Mouse (Mus musculus) limb, embryonic 11.5 days (tissue): Measurements from ENCODE around the gene C3. TPM values are rescaled to one million over a fixed set of nuclear protein-coding genes. Genes with fewer than 3 reads are reported as not detected.

Experiments used
- ATAC-seq: fragments of 200-750 bp; cut with Nextera tagmentation; 2 replicates; pipeline ENCODE4 v1.8.0; 2017; ENCODE audit warnings: low read depth; ENCODE audit not compliant: insufficient number of reproducible peaks, low FRiP score, low TSS enrichment
- DNase-seq: peaks from one replicate; pipeline ENCODE4 v3.0.0-alpha.2; 2015; ENCODE audit warnings: low spot score
- H3K27ac ChIP-seq: fragments of 300-500 bp; sonication (generic); replicated peaks from 2 replicates; pipeline ENCODE4 v1.5.1; 2014; ENCODE audit warnings: low read depth, mild to moderate bottlenecking, low read length
- H3K27me3 ChIP-seq: fragments of 300-500 bp; sonication (generic); 2 replicates; pipeline ENCODE4 v1.6.1; 2014; ENCODE audit warnings: mild to moderate bottlenecking, low read length, mixed read lengths; ENCODE audit not compliant: control insufficient read depth, insufficient read depth
- H3K36me3 ChIP-seq: fragments of 300-500 bp; sonication (generic); 2 replicates; pipeline ENCODE4 v1.6.1; 2014; ENCODE audit warnings: mild to moderate bottlenecking, low read length, moderate library complexity, mixed read lengths; ENCODE audit not compliant: control insufficient read depth, insufficient read depth
- H3K4me1 ChIP-seq: fragments of 300-500 bp; sonication (generic); 2 replicates; pipeline ENCODE4 v1.6.1; 2014; ENCODE audit warnings: low read length, mixed read lengths; ENCODE audit not compliant: control insufficient read depth, insufficient read depth
- H3K4me2 ChIP-seq: fragments of 300-500 bp; sonication (generic); 2 replicates; pipeline ENCODE4 v1.6.1; 2014; ENCODE audit warnings: low read depth, mild to moderate bottlenecking, moderate library complexity; ENCODE audit not compliant: severe bottlenecking
- H3K4me3 ChIP-seq: fragments of 300-500 bp; sonication (generic); 2 replicates; pipeline ENCODE4 v1.5.1; 2014; ENCODE audit warnings: low read depth, low read length
- H3K9ac ChIP-seq: fragments of 300-500 bp; sonication (generic); 2 replicates; pipeline ENCODE4 v1.6.1; 2014; ENCODE audit warnings: mild to moderate bottlenecking, low read length
- H3K9me3 ChIP-seq: fragments of 300-500 bp; sonication (generic); 2 replicates; pipeline ENCODE4 v1.6.1; 2016; ENCODE audit warnings: low read length; ENCODE audit not compliant: control insufficient read depth
- WGBS: fragments of 180-500 bp; shearing (Covaris S2); extraction: QIAGEN DNeasy Blood & Tissue Kit; methylation state at CpG from one replicate; pipeline ENCODE4 v1.1.7; 2014; 5-methylcytosine and 5-hydroxymethylcytosine counted together
- polyA plus RNA-seq: library from polyadenylated mRNA; unstranded; fragments of >200 nt; fragmentation: Nextera tagmentation; extraction: Ambion mirVana; gene quantifications from 2 replicates; pipeline ENCODE4 v1.2.1, GENCODE M21; 2014

C3 gene
- polyA plus RNA-seq, 1 experiment from 2014 or later: 0.21 TPM

DNA sequence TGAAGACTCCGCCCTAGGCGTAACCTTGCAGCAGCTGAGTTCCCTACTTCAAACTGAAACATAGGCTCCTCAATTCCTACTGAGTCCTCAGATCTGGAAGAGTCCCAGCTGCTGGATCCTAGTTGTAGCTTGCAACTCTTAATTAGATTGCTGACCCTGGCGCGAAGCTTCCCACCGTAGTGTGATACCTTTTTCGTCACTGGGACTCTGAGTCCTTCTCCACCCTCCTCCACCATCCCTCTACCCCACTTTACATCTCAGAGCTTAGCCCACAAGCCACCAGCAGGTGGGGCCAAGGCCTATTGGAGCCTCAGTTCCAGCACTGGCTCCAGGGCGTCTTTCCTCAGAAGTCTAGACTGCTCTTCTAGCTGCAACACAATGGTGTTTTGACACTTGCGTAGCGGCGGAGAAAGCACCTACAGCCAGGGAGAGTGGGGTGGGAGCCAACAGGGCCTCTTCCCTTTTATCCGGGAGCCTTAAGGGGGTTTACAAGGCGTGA lies 20.3 kb upstream of the C3 start, which contains the start of gene Gpr108:
Gene Gpr108, minus strand, starts transcription at position 246 of the 499 bp plus-strand sequence.
- Histone ChIP-seq H3K27me3 (no peaks in the 10 kb centered on the region), H3K4me1 (0 out of 2 replicates have a peak, but pooled peaks cover 10% of the 10 kb centered on the region), H3K4me2 (peak within 1 kb of the TSS; percentile 78), H3K4me3 (peak within 1 kb of the TSS; percentile 76), H3K9ac (peak within 1 kb of the TSS; percentile 71), H3K36me3 (peaks cover 3% of the 10 kb centered on the region; the same call in 1 of the 2 replicates), H3K9me3 (no peaks in the 10 kb centered on the region), H3K27ac (peak within 1 kb of the TSS; percentile 82)
- WGBS: under 1% methylated on average over 12 of the region's 12 CpGs
- ATAC-seq: peak; percentile 41
- peak; percentile 84 for DNase-seq

DNA sequence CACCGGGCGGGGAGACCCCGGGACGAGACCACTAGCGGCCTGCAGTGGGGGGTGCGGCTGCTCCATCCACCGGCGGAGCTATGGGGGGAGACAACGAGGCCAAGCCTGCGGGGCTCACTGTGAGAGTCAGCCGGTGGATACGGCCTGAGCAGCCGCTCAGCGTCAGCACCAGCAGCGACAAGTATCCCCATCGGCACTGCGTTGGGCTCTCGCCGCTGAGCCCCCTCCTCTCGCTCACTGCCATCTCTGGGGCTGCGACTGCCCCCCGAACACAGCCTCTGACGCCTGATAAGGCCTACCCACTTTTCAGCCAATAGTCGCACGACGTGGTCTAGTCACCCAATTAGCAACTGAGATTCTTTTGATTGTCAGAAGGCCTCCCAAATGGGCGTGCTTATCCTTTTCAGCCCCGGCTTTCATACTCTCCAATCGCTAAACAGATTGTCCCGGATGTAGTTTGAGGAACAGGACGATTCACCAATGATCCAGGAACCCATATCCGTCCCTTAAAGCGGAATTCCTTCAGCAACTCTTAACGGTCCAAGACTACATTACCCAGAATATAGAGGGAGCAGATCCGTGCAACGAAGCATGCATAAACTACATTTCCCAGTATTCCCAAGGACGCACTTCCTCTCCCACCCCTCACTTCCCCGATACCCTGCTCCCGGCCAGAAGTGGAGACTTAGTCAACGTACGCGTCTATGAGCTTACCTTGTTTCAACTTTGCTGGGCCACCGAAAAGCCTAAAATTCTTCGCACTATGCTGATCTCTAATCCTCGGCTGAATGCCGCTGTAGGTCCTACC lies 19.7 kb upstream of the C3 start:
- Histone ChIP-seq H3K4me2 (peak overlapping the region; percentile 78), H3K9ac (peak overlapping the region; percentile 71), H3K27ac (peak overlapping the region; percentile 82; the same call in 1 of the 2 replicates), H3K36me3 (peaks cover 3% of the 10 kb centered on the region; the same call in 1 of the 2 replicates), H3K4me3 (peak overlapping the region; percentile 54), H3K27me3 (no peaks in the 10 kb centered on the region), H3K4me1 (0 out of 2 replicates have a peak, but pooled peaks cover 10% of the 10 kb centered on the region), H3K9me3 (no peaks in the 10 kb centered on the region)
- peak; percentile 93 for ATAC-seq
- under 1% methylated on average over 46 of the region's 46 CpGs for whole genome bisulfite sequencing
- peak; percentile 92 for DNase-seq

DNA sequence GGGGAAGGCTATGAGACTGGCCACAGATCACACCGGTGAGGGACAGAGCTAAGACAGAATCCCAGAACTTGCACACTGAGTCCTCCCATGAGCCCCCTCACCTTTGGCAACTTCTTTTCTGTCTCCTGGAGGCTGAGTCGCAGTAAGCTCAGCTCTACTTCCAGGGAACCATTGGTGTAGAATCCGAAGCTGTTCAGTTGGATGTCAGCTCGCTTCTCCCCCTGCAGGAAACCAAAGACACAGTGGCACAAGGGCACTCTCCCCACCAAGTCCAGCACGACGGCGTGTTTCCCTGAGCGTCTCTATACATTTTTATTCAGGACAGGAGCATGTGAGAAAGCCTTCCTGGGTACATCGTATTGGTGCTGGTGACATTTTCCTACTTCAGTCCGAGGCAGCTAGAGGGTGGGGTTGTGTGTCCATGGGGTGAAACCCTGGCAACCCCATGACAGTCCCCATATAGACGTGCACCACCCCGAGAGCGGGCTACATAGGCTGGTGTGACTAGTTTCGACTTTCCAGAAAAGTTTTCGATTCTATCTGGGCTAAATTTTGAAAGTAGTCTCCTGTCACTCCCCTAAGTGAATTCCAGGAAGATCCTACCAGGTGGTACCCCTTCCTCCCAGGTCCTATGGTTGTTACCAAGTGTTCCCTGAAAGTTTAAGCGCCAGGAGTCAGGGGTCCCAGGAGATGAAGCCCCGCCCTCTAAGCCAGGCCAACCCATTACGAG lies 18.9 kb upstream of the C3 start:
- no peak for DNase-seq
- 5% methylated on average over 18 of the region's 18 CpGs for WGBS

DNA sequence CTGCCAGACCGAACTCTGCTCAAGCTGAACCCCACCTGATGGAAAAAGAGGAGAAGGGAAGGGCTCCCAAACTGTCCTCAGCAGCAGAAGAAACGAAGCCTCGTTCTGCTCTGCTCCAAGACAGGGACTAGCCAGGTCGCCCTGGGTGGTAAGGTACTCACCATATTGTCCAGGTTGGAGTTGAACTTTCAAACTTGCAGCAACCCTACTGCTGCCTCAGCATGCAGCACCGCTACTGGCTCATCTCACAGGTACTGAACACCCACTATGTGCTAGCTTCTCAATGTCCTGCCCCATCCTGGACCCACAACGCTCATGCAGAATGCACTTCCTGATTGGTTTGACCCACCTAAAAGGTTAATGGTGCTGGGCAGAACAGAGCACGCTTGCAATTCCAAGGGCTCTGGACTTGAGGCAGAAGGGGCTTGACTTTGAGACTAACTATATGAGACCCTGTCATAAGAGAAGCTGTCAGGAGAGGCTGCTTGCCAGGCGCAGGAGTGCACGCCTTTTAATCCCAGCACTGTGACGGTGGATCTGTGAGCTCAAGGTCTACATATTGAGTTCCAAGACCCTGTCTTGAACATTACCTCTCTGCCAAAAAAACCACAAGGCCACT lies 17.5 kb upstream of the C3 start:
- no peak for DNase-seq
- H3K4me3 ChIP-seq: no peak overlapping the region
- 89% methylated on average over 10 of the region's 10 CpGs for WGBS

More for the DNA sequence above, 18.9 kb upstream of the C3 start:
- Histone ChIP-seq H3K9ac (peak overlapping the region; percentile 71), H3K27me3 (no peaks in the 10 kb centered on the region), H3K9me3 (no peaks in the 10 kb centered on the region), H3K4me2 (peak overlapping the region; percentile 78), H3K36me3 (peaks cover 3% of the 10 kb centered on the region; the same call in 1 of the 2 replicates), H3K4me1 (0 out of 2 replicates have a peak, but pooled peaks cover 10% of the 10 kb centered on the region), H3K4me3 (peak overlapping the region; percentile 54), H3K27ac (peak overlapping the region; percentile 75; the same call in 1 of the 2 replicates)
- peak; percentile 62 for ATAC-seq

DNA sequence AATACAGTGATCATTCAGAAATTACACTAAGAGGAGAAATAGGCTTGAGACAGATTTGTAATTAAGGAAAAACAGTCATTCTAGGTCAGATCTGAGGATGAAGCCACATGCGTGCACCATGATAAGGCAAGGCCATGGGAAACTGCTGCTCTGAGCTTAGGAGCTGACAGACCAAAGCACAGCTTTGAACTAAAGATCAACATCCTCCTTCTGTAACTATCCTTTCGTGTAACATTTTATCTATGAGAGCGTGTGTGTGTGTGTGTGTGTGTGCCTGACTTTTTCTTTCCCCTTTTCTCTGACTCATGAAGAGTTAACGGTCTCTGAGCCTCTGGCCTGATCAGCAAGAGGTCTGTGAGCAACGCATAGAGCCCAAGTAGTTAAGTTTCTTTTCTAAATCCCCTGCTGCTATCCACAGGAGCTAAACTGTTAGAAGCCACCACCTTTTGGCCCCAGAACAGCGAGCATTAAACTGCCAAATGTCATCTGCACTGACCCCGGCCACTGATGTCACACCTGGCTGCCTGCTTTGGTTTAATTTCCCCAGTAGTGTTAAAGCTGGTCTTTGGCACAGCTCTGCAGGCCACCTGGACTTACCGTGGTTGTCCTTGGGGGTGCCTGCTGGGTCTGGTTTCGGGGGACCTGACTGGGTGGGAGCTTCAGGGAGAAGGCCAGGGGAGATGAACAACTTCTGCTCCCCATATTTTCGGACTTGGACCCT lies 15.9 kb upstream of the C3 start:
- no peak overlapping the region for H3K9ac ChIP-seq
- peaks cover 3% of the 10 kb centered on the region; the same call in 1 of the 2 replicates for H3K36me3 ChIP-seq
- H3K4me3 ChIP-seq: no peak overlapping the region
- H3K4me1 ChIP-seq: 0 out of 2 replicates have a peak, but pooled peaks cover 3% of the 10 kb centered on the region
- H3K27me3 ChIP-seq: no peaks in the 10 kb centered on the region
- H3K27ac ChIP-seq: no peak overlapping the region
- no peak for ATAC-seq
- no peak overlapping the region for H3K4me2 ChIP-seq
- no peak for DNase-seq
- WGBS: 61% methylated on average over 10 of the region's 10 CpGs
- H3K9me3 ChIP-seq: no peaks in the 10 kb centered on the region

More for the DNA sequence above, 17.5 kb upstream of the C3 start:
- Histone ChIP-seq H3K9ac (no peak overlapping the region), H3K9me3 (no peaks in the 10 kb centered on the region), H3K27ac (no peak overlapping the region), H3K4me1 (0 out of 2 replicates have a peak, but pooled peaks cover 4% of the 10 kb centered on the region), H3K4me2 (no peak overlapping the region), H3K36me3 (peaks cover 3% of the 10 kb centered on the region; the same call in 1 of the 2 replicates), H3K27me3 (no peaks in the 10 kb centered on the region)
- no peak for ATAC-seq

DNA sequence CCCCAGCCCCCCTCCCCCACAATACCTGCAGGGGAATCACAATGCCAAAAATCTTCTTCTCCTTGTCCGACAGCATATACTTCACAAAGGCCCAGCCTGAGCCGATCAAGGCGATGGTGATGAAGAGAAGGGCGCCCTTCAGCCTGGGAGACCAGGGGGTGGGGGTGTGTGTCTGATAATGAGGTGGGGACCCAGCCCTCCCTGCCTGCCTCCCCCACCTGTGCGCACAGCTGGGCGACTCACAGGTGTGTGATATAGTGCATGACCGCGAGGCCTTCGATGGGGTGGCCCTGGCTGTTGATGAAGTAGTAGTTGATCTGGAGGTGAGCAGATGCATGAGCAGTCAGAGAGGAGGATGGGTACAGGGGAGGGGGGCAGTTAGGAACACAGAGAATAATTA lies 9.2 kb upstream of the C3 start:
- Histone ChIP-seq H3K36me3 (peaks cover 8% of the 10 kb centered on the region; the same call in 1 of the 2 replicates), H3K4me1 (no peaks in the 10 kb centered on the region), H3K9ac (no peak overlapping the region), H3K27me3 (no peaks in the 10 kb centered on the region), H3K9me3 (no peaks in the 10 kb centered on the region), H3K27ac (no peak overlapping the region), H3K4me3 (no peak overlapping the region), H3K4me2 (no peak overlapping the region)
- DNase-seq: no peak
- ATAC-seq: no peak
- 95% methylated on average over 9 of the region's 9 CpGs for WGBS

DNA sequence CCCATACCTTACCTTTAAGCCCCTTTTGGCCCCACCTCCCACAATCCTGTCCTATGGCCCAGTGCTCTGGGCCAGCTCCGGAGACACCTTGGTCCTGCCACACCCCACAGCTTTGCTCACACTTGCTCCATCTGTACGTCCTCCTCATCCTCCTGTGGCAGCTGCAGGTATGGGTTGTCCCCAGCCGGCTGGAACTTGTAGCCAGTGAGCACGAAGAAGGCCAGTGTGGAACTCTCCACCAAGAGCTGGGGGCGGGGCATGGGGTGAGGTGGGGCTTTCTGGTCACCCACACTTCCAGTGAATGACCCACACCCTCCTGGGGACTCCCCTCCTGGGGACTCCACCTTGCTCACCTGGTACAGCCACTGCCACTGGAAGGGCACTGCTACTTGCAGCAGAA lies 7.9 kb upstream of the C3 start:
- DNase-seq: no peak
- no peak overlapping the region for H3K9ac ChIP-seq
- H3K27ac ChIP-seq: no peak overlapping the region
- H3K4me3 ChIP-seq: no peak overlapping the region
- no peaks in the 10 kb centered on the region for H3K27me3 ChIP-seq
- no peaks in the 10 kb centered on the region for H3K9me3 ChIP-seq
- no peaks in the 10 kb centered on the region for H3K4me1 ChIP-seq
- no peak for ATAC-seq
- 93% methylated on average over 5 of the region's 5 CpGs for WGBS
- no peak overlapping the region for H3K4me2 ChIP-seq
- peaks cover 8% of the 10 kb centered on the region; the same call in 1 of the 2 replicates for H3K36me3 ChIP-seq
